Mouse (Mus musculus) heart, adult 9 months (tissue): ENCODE data around the gene Man2a1.

Source experiments
- DNase-seq, 2 experiments: peaks; one replicate each; pipeline ENCODE4 v3.0.0; 2022; ENCODE audit warnings: low spot score in 2 of 2

The Man2a1 gene

GRCm38 (mm10) chr17:64703649-64704230 is 103.2 kb downstream of the Man2a1 start:
- DNase-seq: no peak

GRCm38 (mm10) chr17:64707529-64707928 is 107.0 kb downstream of the Man2a1 start:
- peak in 1 of 2 experiments; percentile 21 for DNase-seq

- DNase-seq: peak; percentile 83 to 86
These were observed 115.8 kb downstream of the Man2a1 start for GRCm38 (mm10) chr17:64716318-64716717.

GRCm38 (mm10) chr17:64719760-64720159 is 119.2 kb downstream of the Man2a1 start:
- no peak for DNase-seq

- peak; percentile 37 to 57 for DNase-seq
These were observed 120.6 kb downstream of the Man2a1 start for GRCm38 (mm10) chr17:64721112-64721511.

GRCm38 (mm10) chr17:64723162-64723561 is 122.6 kb downstream of the Man2a1 start:
- DNase-seq: no peak

GRCm38 (mm10) chr17:64725214-64725613 is 124.7 kb downstream of the Man2a1 start:
- DNase-seq: no peak

- DNase-seq: no peak
These were observed 125.5 kb downstream of the Man2a1 start for GRCm38 (mm10) chr17:64726032-64726431.

- peak in 1 of 2 experiments; percentile 64 for DNase-seq
These were observed 135.0 kb downstream of the Man2a1 start for GRCm38 (mm10) chr17:64735492-64735891.

- DNase-seq: no peak
These were observed 137.4 kb downstream of the Man2a1 start for GRCm38 (mm10) chr17:64737918-64738317.

- no peak for DNase-seq
These were observed 138.6 kb downstream of the Man2a1 start for GRCm38 (mm10) chr17:64739129-64739528.

GRCm38 (mm10) chr17:64742715-64743605 is 142.4 kb downstream of the Man2a1 start:
- no peak for DNase-seq

- no peak for DNase-seq
These were observed 143.2 kb downstream of the Man2a1 start for GRCm38 (mm10) chr17:64743606-64744300.

- DNase-seq: no peak
These were observed 146.2 kb downstream of the Man2a1 start for GRCm38 (mm10) chr17:64746637-64747225.

GRCm38 (mm10) chr17:64747461-64747860 is 146.9 kb downstream of the Man2a1 start:
- DNase-seq: no peak

GRCm38 (mm10) chr17:64748131-64748530 is 147.6 kb downstream of the Man2a1 start:
- DNase-seq: peak; percentile 43 to 63

GRCm38 (mm10) chr17:64749146-64749545 is 148.6 kb downstream of the Man2a1 start:
- no peak for DNase-seq

- no peak for DNase-seq
These were observed 150.7 kb downstream of the Man2a1 start for GRCm38 (mm10) chr17:64751249-64751648.

GRCm38 (mm10) chr17:64752126-64753019 is 151.8 kb downstream of the Man2a1 start:
- peak; percentile 42 to 63 for DNase-seq

GRCm38 (mm10) chr17:64753507-64753906 is 153.0 kb downstream of the Man2a1 start:
- no peak for DNase-seq
